Mouse (Mus musculus) liver, embryonic 15.5 days (tissue): ENCODE measurements around the gene Armh1. TPM values are rescaled to one million over a fixed set of nuclear protein-coding genes. Genes with fewer than 3 reads are reported as not detected.
A peak's percentile ranks its signal among the peaks of the same experiment; 100 is the strongest.
"Not testable (repeated sequence)": the region's sequence is repeated elsewhere in the genome, so short reads cannot be mapped to it uniquely, and the experiment has no call there.

ENCODE experiments used
- ATAC-seq: fragments of 200-750 bp; cut with Nextera tagmentation; 2 replicates; pipeline ENCODE4 v1.8.0; 2017; ENCODE audit warnings: moderate number of reproducible peaks, mild to moderate bottlenecking, moderate library complexity; ENCODE audit not compliant: insufficient read depth
- H3K27ac ChIP-seq: fragments of 300-500 bp; sonication (generic); replicated peaks from 2 replicates; pipeline ENCODE4 v1.5.1; 2015; ENCODE audit warnings: mild to moderate bottlenecking, inconsistent platforms
- H3K27me3 ChIP-seq: fragments of 300-500 bp; sonication (generic); 2 replicates; pipeline ENCODE4 v1.6.1; 2015; ENCODE audit warnings: mild to moderate bottlenecking, inconsistent platforms
- H3K36me3 ChIP-seq: fragments of 300-500 bp; sonication (generic); replicated peaks from 2 replicates; pipeline ENCODE4 v1.6.1; 2015; ENCODE audit warnings: moderate library complexity, mild to moderate bottlenecking, inconsistent platforms
- H3K4me1 ChIP-seq: fragments of 300-500 bp; sonication (generic); replicated peaks from 2 replicates; pipeline ENCODE4 v1.6.1; 2015; ENCODE audit warnings: inconsistent platforms
- H3K4me2 ChIP-seq: fragments of 300-500 bp; sonication (generic); 2 replicates; pipeline ENCODE4 v1.6.1; 2015; ENCODE audit warnings: moderate library complexity, mild to moderate bottlenecking, inconsistent platforms
- H3K4me3 ChIP-seq: fragments of 300-500 bp; sonication (generic); replicated peaks from 2 replicates; pipeline ENCODE4 v1.5.1; 2015; ENCODE audit warnings: mild to moderate bottlenecking, inconsistent platforms
- H3K9ac ChIP-seq: fragments of 300-500 bp; sonication (generic); 2 replicates; pipeline ENCODE4 v1.6.1; 2015; ENCODE audit warnings: moderate library complexity, mild to moderate bottlenecking, inconsistent platforms
- H3K9me3 ChIP-seq: fragments of 300-500 bp; sonication (generic); replicated peaks from 2 replicates; pipeline ENCODE4 v1.6.1; 2016; ENCODE audit warnings: inconsistent platforms
- WGBS: fragments of 180-500 bp; shearing (Covaris S2); methylation state at CpG from one replicate; pipeline ENCODE4 v1.1.7; 2015; ENCODE audit warnings: mixed read lengths; ENCODE audit not compliant: insufficient replicate concordance; 5-methylcytosine and 5-hydroxymethylcytosine counted together
- polyA plus RNA-seq: library from polyadenylated mRNA; unstranded; fragments of >200 nt; fragmentation: Nextera tagmentation; extraction: Ambion mirVana; gene quantifications from 2 replicates; pipeline ENCODE4 v1.2.1, GENCODE M21; 2015

The Armh1 gene
- polyA plus RNA-seq, 1 experiment from 2014 or later, result 0.12 TPM

- Histone ChIP-seq H3K27ac (peak overlapping the region; percentile 85), H3K36me3 (no peaks in the 10 kb centered on the region), H3K4me1 (peaks cover 27% of the 10 kb centered on the region), H3K9me3 (no peaks in the 10 kb centered on the region), H3K4me2 (peak overlapping the region; percentile 64), H3K4me3 (peak overlapping the region; percentile 50), H3K27me3 (no peaks in the 10 kb centered on the region), H3K9ac (peak overlapping the region; percentile 70)
- WGBS, result under 1% methylated on average over 9 of the region's 9 CpGs
- ATAC-seq, result peak; percentile 84
Observed at GRCm38 (mm10) chr4:117189856-117190543, 61.9 kb downstream of the Armh1 start.

DNA sequence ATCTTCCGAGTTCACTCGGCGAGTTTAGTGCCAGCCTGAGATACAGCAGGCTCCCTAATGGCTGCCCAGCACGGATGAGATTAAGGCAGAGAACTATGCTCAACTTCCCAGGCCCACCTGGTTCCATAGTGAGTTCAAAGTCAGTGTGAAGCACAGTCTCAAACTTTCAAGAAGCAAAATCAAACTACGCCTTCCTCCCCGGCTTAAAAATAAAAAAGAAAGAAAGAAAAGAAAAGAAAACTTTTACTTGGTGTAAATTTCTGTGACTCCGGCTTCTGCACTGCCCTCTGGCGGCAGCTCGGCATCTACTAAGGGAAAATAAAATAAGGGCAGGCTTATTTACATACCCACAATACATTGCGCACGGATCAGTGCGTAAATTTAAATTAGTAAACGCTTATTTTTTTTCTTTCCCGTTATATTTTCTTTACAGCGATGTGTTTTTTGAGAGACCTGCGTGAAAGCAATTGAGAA is 62.5 kb downstream of the Armh1 start:
- Histone ChIP-seq H3K27ac (peak overlapping the region; percentile 85), H3K4me1 (peaks cover 27% of the 10 kb centered on the region), H3K36me3 (no peaks in the 10 kb centered on the region), H3K4me3 (peak overlapping the region; percentile 50), H3K27me3 (no peaks in the 10 kb centered on the region), H3K4me2 (peak overlapping the region; percentile 64), H3K9me3 (no peaks in the 10 kb centered on the region), H3K9ac (peak overlapping the region; percentile 70)
- ATAC-seq, result peak; percentile 67
- WGBS, result under 1% methylated on average over 16 of the region's 16 CpGs

DNA sequence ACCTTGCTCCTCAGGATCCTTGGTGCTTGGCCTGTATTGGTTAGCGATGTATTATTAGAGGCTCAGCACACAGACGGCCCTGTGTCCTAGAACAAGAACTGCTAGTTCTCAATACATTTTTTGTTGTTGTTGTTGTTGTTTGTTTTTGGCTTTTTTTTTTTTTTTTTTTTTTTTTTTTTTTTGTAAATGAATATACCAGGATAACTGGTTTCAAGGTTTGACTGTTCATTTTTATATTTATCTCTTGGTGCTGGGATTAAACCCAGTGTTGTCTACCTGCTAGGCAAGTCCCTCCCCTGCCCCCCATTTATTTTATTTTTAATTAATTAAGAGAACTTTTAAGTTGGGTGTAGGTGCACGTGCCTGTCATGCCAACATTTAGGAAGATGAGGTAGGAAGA is 63.0 kb downstream of the Armh1 start:
- H3K4me3 ChIP-seq, result peak overlapping the region; percentile 50
- WGBS, result 54% methylated on average over 3 of the region's 3 CpGs
- ATAC-seq, result no peak
- H3K36me3 ChIP-seq, result no peaks in the 10 kb centered on the region
- H3K27me3 ChIP-seq, result no peaks in the 10 kb centered on the region
- H3K9ac ChIP-seq, result peak overlapping the region; percentile 61
- peak overlapping the region; percentile 64 for H3K4me2 ChIP-seq
- H3K27ac ChIP-seq, result peak overlapping the region; percentile 85
- H3K9me3 ChIP-seq, result no peaks in the 10 kb centered on the region
- H3K4me1 ChIP-seq, result peaks cover 27% of the 10 kb centered on the region

DNA sequence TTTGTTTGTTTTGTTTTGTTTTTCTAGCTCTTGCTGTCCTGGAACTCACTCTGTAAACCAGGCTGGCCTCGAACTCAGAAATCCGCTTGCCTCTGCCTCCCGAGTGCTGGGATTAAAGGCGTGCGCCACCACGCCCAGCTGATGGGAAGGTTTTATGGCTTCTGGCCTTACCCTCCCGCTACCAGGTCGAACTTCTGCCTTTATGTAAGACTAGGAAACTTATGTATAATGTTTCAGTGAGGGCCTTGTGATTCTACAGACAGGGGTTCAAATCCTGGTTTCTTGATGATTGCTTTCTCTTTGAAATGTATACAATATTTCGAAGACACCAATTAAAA is 69.2 kb downstream of the Armh1 start:
- peaks cover 20% of the 10 kb centered on the region for H3K4me1 ChIP-seq
- peak overlapping the region; percentile 87 for H3K27ac ChIP-seq
- H3K9ac ChIP-seq, result peak overlapping the region; percentile 75
- peak overlapping the region; percentile 86 for H3K4me3 ChIP-seq
- not testable (repeated sequence) for H3K27me3 ChIP-seq, H3K9me3 ChIP-seq
- peak overlapping the region; percentile 78 for H3K4me2 ChIP-seq
- peaks cover 29% of the 10 kb centered on the region for H3K36me3 ChIP-seq
- 12% methylated on average over 9 of the region's 9 CpGs for WGBS
- ATAC-seq, result peak; percentile 59

DNA sequence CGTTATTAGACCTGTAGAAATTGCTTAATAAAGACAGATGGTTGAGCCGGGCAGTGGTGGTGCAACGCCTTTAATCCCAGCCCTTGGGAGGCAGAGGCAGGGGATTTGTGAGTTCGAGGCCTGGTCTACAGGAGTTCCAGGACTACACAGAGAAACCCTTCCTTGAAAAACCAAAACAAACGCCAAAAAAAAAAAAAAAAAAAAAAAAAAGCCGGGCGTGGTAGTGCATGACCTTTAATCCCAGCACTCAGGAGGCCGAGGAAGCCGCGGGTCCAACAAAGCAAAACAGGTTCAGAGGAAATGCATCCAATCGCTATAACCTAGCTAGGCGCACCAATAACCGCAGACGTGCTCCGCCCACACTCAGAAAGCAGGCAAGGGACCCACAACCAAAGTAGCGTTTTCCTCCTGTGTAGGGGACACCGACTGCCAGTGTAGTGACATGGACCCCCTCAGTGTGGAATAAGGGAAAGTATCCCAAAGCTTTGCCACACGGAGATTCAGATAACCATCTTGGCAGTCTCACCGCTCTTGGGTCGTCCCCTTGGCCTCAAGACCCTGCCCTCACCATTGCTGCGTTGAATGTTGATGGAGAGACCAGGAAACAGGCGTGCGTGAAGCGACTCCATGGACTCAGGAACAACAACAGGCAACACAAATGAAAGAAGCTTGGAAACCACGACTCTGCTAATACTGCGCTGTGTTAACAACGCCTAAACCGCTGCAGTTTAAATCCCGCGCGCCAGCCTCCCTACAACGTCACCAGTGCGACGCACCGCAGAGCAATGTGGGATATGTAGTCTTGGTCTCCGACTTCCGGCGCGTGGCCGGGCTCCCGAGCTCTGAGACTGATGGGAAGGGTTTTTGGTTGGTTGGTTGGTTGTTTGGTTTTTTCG is 69.8 kb downstream of the Armh1 start, which contains the start of gene Kif2c:
TSS of gene Kif2c (minus strand) at position 777 of the 896 bp plus-strand sequence.
- H3K9me3 ChIP-seq, result no peaks in the 10 kb centered on the region
- WGBS, result 1% methylated on average over 42 of the region's 42 CpGs
- H3K36me3 ChIP-seq, result peaks cover 35% of the 10 kb centered on the region
- no peaks in the 10 kb centered on the region for H3K27me3 ChIP-seq
- peak within 1 kb of the TSS; percentile 78 for H3K4me2 ChIP-seq
- H3K9ac ChIP-seq, result peak within 1 kb of the TSS; percentile 75
- H3K4me3 ChIP-seq, result peak within 1 kb of the TSS; percentile 86
- peaks cover 20% of the 10 kb centered on the region for H3K4me1 ChIP-seq
- peak within 1 kb of the TSS; percentile 87 for H3K27ac ChIP-seq
- ATAC-seq, result peak; percentile 98

DNA sequence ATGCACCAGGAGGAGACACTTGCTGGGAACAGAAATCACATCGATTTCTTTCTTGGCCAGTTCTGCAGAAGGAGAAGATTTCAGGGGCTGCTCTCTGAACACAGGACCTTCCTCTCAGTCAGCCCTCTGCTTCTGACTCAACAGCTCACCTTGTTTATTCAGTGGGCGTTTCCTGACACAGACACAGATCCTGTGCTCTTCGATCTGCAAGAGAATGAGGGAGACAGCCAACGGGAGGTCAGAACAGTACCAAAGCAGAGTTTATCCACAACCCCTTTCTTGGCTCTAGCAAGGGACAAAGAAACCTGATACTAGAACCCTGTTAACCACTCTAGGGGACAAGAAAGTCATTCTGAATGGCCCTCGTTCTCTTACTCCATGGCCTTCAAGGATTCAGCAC is 82.0 kb downstream of the Armh1 start:
- H3K4me3 ChIP-seq, result no peak overlapping the region
- H3K4me1 ChIP-seq, result no peaks in the 10 kb centered on the region; the same call in 1 of the 2 replicates
- no peaks in the 10 kb centered on the region for H3K9me3 ChIP-seq
- H3K27ac ChIP-seq, result no peak overlapping the region
- no peak for ATAC-seq
- no peak overlapping the region for H3K4me2 ChIP-seq
- WGBS, result 76% methylated on average over 5 of the region's 5 CpGs
- H3K9ac ChIP-seq, result no peak overlapping the region
- no peaks in the 10 kb centered on the region for H3K27me3 ChIP-seq
- peaks cover 100% of the 10 kb centered on the region for H3K36me3 ChIP-seq

Other genes with a start within 250 kb of the Armh1 start
- gene Eif2b3, start 232.7 kb downstream of the Armh1 start, polyA plus RNA-seq, result 22.9 and 23.3 TPM in 2 replicates
- gene Ptch2, start 156.1 kb downstream of the Armh1 start, polyA plus RNA-seq, result 0.56 and 0.66 TPM in 2 replicates
- 2.9 and 3.2 TPM in 2 replicates for gene Btbd19, start 126.4 kb downstream of the Armh1 start, polyA plus RNA-seq
- gene Tctex1d4, start 125.3 kb downstream of the Armh1 start, polyA plus RNA-seq, result 0.12 TPM in 1 of 2 replicates, not detected in the other
- gene Plk3, start 118.2 kb downstream of the Armh1 start, polyA plus RNA-seq, result 2.5 and 3.2 TPM in 2 replicates
- gene Rps8, start 95.9 kb downstream of the Armh1 start, polyA plus RNA-seq, result 536 and 611 TPM in 2 replicates
- gene Kif2c, start 69.5 kb downstream of the Armh1 start, polyA plus RNA-seq, result 27.5 and 29.8 TPM in 2 replicates
- gene Tmem53, start 174 bp downstream of the Armh1 start, polyA plus RNA-seq, result 6.7 and 9.9 TPM in 2 replicates
- 25.1 and 30.4 TPM in 2 replicates for gene Rnf220, start 244.9 kb upstream of the Armh1 start, polyA plus RNA-seq